Mouse (Mus musculus): ENCODE results near the gene Cry2. TPM values are rescaled to one million over a fixed set of nuclear protein-coding genes. Genes with fewer than 3 reads are reported as not detected.

Gene Cry2
- polyA plus RNA-seq, 1 experiment = 22.0 TPM

- H3K4me3 ChIP-seq (ENCODE audit: control insufficient read depth, low read depth, low read length) = peak overlapping the region; percentile 90
- peaks cover 28% of the 10 kb centered on the region for H3K4me1 ChIP-seq (ENCODE audit: control insufficient read depth, insufficient read depth, low read length)
- H3K27me3 ChIP-seq (ENCODE audit: control insufficient read depth, insufficient read depth, low read length) = no peaks in the 10 kb centered on the region
Measured at GRCm38 (mm10) chr2:92373437-92373813, 60.4 kb downstream of the Cry2 start.

DNA sequence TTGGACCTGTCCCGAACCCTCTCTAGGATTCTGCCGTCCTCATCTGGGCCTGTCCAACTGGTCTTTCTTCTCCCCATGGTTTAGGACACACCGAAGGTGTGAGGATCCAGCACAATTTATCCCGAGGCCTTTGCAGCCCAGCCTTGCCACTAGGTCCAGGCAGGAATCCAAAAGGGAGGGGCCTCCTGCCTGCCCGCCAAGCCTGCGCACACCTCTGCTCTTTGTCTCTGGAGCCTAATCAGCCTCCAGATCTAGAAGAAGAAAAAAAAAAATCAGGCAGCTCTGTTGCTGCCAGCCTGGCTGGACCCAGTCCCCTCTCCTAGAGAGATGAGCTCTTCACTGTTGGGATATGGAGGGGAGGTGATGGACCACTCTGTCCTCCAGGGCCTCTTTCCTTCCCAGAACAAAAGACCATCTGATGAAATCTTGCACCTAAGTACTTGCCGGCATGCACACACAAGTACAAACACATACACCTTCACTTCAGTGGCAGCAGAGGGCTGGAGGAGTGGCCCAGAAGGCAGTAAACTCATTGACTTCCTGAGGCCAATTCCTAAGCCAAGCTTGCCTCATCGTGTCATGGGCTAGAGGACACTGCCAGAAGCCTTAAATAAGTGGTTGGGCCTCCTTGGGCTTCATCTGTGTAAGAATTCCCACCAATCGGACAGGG lies 60.9 kb downstream of the Cry2 start:
- Histone ChIP-seq H3K36me3 (ENCODE audit: control insufficient read depth, insufficient read depth, low read length) (no peaks in the 10 kb centered on the region), H3K4me3 (ENCODE audit: control insufficient read depth, low read depth, low read length) (peak overlapping the region; percentile 90), H3K27ac (ENCODE audit: control insufficient read depth, insufficient read depth, low read depth, low read length) (no peak overlapping the region), H3K27me3 (ENCODE audit: control insufficient read depth, insufficient read depth, low read length) (no peaks in the 10 kb centered on the region), H3K4me1 (ENCODE audit: control insufficient read depth, insufficient read depth, low read length) (peaks cover 28% of the 10 kb centered on the region)
- no peak for TF ChIP-seq POLR2A (IDR thresholded peaks at IDR 0.05; ENCODE audit: control insufficient read depth, low read depth, low read length)

More at GRCm38 (mm10) chr2:92373437-92373813, 60.4 kb downstream of the Cry2 start:
- no peaks in the 10 kb centered on the region; the same call in 1 of the 2 replicates for H3K36me3 ChIP-seq (ENCODE audit: control insufficient read depth, insufficient read depth, low read length)
- TF ChIP-seq POLR2A (IDR thresholded peaks at IDR 0.05; ENCODE audit: control insufficient read depth, low read depth, low read length) = no peak
- TF ChIP-seq CTCF (IDR thresholded peaks at IDR 0.05; ENCODE audit: control insufficient read depth, insufficient read depth, insufficient replicate concordance, low read depth, low read length) = no peak
- no peak overlapping the region for H3K27ac ChIP-seq (ENCODE audit: control insufficient read depth, insufficient read depth, low read depth, low read length)

DNA sequence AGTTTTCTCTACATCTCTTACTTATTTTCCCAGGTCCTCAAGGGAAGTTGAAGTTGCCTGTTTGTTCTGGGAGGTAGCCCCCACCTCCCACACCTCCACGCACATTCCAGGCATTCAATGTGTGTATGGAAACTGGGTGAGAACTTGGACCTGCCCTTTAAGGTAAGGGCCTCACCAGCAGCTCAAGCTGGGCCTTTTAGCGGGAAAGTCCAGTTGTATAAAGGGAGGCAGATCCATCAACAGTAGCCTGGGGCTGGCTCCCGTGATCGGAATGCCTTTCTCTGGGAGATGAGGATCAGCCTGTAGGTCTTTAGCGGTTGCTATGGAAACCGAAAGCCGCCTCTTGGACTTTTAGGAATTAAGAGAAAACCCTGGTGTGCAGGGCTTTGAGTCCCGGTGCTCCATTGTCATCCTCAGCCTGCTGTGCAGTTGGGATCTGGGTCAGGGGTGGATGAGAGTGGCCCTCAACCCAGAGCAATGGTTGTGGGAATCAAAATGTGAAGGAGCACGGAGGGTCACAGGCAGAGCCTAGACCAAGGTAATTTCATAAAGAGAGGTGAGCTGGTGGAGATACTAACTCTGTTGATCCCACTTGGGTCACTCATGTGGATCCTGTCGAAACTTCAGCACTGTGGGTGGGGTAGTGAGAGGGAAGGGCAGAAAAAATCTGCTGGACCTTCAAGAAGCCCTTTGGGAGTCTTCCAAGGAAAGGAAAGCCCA lies 61.7 kb downstream of the Cry2 start:
- Histone ChIP-seq H3K36me3 (ENCODE audit: control insufficient read depth, insufficient read depth, low read length) (no peaks in the 10 kb centered on the region), H3K27me3 (ENCODE audit: control insufficient read depth, insufficient read depth, low read length) (no peaks in the 10 kb centered on the region), H3K4me3 (ENCODE audit: control insufficient read depth, low read depth, low read length) (peak overlapping the region; percentile 90), H3K4me1 (ENCODE audit: control insufficient read depth, insufficient read depth, low read length) (peaks cover 29% of the 10 kb centered on the region), H3K27ac (ENCODE audit: control insufficient read depth, insufficient read depth, low read depth, low read length) (no peak overlapping the region)
- TF ChIP-seq POLR2A (IDR thresholded peaks at IDR 0.05; ENCODE audit: control insufficient read depth, low read depth, low read length) (no peak), CTCF (IDR thresholded peaks at IDR 0.05; ENCODE audit: control insufficient read depth, insufficient read depth, insufficient replicate concordance, low read depth, low read length) (no peak)

DNA sequence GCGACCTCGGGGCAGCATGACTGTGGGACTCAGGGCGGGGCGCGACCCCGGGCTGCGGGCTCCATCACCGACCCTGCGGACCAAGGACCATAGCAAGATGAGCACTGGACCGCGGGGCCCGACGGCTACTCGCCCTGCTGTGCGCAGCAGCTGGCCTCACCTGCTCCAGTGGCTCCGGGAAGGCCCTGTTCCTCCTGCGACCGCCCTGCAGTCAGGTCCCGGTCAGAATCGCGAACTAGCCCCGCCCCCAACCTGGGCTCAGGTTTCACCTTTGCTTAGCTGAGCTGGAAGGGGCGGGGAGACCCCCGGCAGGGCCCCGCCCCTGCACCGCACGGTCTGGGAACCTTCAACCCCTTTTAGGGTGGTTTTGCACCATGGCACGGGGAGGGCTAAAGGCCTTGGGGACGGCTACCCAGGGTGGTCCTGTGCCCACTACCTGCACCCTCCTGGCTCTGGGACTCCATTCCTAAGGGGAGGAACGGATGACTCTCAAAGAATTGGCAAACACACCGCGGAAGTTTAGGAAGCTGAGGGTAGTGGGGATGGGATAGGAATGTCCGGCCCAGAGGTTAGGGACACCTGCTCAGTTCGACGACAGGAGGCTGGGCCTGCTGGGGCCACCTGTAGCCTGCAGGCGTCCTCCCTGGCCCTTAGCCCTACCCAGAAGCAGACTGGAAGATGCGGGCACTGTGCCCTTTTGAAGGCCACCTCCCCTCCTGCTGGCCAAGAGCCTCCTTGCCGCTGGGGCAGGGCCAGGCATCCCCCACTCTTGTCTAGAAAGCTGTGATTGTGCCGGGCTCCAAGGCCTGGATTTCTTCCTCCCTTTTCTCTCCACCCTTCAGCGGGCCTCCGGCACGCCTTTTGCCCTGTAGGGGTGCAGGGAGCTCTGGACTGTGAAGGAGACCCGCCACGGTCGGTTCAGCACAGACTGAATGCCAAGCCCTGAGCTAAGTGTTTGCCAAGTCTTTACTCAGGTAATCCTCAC lies 62.7 kb downstream of the Cry2 start:
- no peaks in the 10 kb centered on the region for H3K36me3 ChIP-seq (ENCODE audit: control insufficient read depth, insufficient read depth, low read length)
- H3K27ac ChIP-seq (ENCODE audit: control insufficient read depth, insufficient read depth, low read depth, low read length) = no peak overlapping the region
- peaks cover 29% of the 10 kb centered on the region for H3K4me1 ChIP-seq (ENCODE audit: control insufficient read depth, insufficient read depth, low read length)
- peak overlapping the region; percentile 14 for H3K4me3 ChIP-seq (ENCODE audit: control insufficient read depth, low read depth, low read length)
- H3K27me3 ChIP-seq (ENCODE audit: control insufficient read depth, insufficient read depth, low read length) = no peaks in the 10 kb centered on the region
- TF ChIP-seq CTCF (IDR thresholded peaks at IDR 0.05; ENCODE audit: control insufficient read depth, insufficient read depth, insufficient replicate concordance, low read depth, low read length) (no peak), POLR2A (IDR thresholded peaks at IDR 0.05; ENCODE audit: control insufficient read depth, low read depth, low read length) (no peak)

DNA sequence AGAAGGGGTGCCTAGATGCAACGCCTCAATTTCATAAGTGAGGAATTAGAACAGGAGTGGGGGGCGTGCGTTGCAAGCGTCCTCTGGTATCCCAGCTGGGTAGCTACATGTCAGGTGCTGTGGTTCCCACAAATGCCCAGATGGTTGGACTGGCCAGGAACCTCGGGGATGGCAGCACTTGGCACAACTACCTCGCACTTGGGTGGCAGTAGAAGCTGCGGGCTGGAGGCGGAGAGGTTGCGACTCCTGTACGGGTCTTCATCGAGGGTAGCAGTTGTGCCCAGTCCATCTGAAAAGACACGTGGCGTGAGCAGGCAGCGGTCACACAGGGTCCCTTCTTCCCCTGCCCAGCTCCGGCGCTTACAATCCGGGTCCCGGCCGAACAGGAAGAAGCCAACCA lies 63.5 kb downstream of the Cry2 start:
- Histone ChIP-seq H3K4me3 (ENCODE audit: control insufficient read depth, low read depth, low read length) (peak overlapping the region; percentile 8), H3K4me1 (ENCODE audit: control insufficient read depth, insufficient read depth, low read length) (peaks cover 28% of the 10 kb centered on the region), H3K36me3 (ENCODE audit: control insufficient read depth, insufficient read depth, low read length) (no peaks in the 10 kb centered on the region), H3K27ac (ENCODE audit: control insufficient read depth, insufficient read depth, low read depth, low read length) (no peak overlapping the region), H3K27me3 (ENCODE audit: control insufficient read depth, insufficient read depth, low read length) (no peaks in the 10 kb centered on the region)
- no peak for TF ChIP-seq CTCF (IDR thresholded peaks at IDR 0.05; ENCODE audit: control insufficient read depth, insufficient read depth, insufficient replicate concordance, low read depth, low read length)
- no peak for TF ChIP-seq POLR2A (IDR thresholded peaks at IDR 0.05; ENCODE audit: control insufficient read depth, low read depth, low read length)

GRCm38 (mm10) chr2:92367383-92368029 lies 66.3 kb downstream of the Cry2 start:
- H3K27ac ChIP-seq (ENCODE audit: control insufficient read depth, insufficient read depth, low read depth, low read length) = no peak overlapping the region
- H3K36me3 ChIP-seq (ENCODE audit: control insufficient read depth, insufficient read depth, low read length) = no peaks in the 10 kb centered on the region
- no peak for TF ChIP-seq POLR2A (IDR thresholded peaks at IDR 0.05; ENCODE audit: control insufficient read depth, low read depth, low read length)
- TF ChIP-seq CTCF (IDR thresholded peaks at IDR 0.05; ENCODE audit: control insufficient read depth, insufficient read depth, insufficient replicate concordance, low read depth, low read length) = no peak

More at GRCm38 (mm10) chr2:92367383-92368029, 66.3 kb downstream of the Cry2 start:
- no peaks in the 10 kb centered on the region for H3K27me3 ChIP-seq (ENCODE audit: control insufficient read depth, insufficient read depth, low read length)
- H3K4me1 ChIP-seq (ENCODE audit: control insufficient read depth, insufficient read depth, low read length) = peaks cover 24% of the 10 kb centered on the region
- no peak overlapping the region for H3K4me3 ChIP-seq (ENCODE audit: control insufficient read depth, low read depth, low read length)

Measured in testis, adult 2 months (tissue).